Mouse (Mus musculus) liver, postnatal 0 days (tissue): ENCODE data around the gene Prss8. TPM values are rescaled to one million over a fixed set of nuclear protein-coding genes. Genes with fewer than 3 reads are reported as not detected.
"Not testable (repeated sequence)": the region's sequence is repeated elsewhere in the genome, so short reads cannot be mapped to it uniquely, and the experiment has no call there.

Source experiments
- ATAC-seq: fragments of 200-750 bp; cut with Nextera tagmentation; 2 replicates; pipeline ENCODE4 v1.8.0; 2017; ENCODE audit warnings: mild to moderate bottlenecking, moderate library complexity
- DNase-seq: peaks from one replicate; pipeline ENCODE4 v3.0.0-alpha.2; 2016
- H3K27ac ChIP-seq: fragments of 300-500 bp; sonication (generic); 2 replicates; pipeline ENCODE4 v1.5.1; 2014; ENCODE audit warnings: antibody characterized with exemption, moderate library complexity, mild to moderate bottlenecking, low read depth
- H3K27me3 ChIP-seq: fragments of 300-500 bp; sonication (generic); 2 replicates; pipeline ENCODE4 v1.6.1; 2014; ENCODE audit warnings: low read length, control low read depth, mixed read lengths; ENCODE audit not compliant: insufficient read depth
- H3K36me3 ChIP-seq: fragments of 300-500 bp; sonication (generic); replicated peaks from 2 replicates; pipeline ENCODE4 v1.6.1; 2014; ENCODE audit warnings: mild to moderate bottlenecking, control low read depth, low read length, moderate library complexity, mixed read lengths; ENCODE audit not compliant: insufficient read depth
- H3K4me1 ChIP-seq: fragments of 300-500 bp; sonication (generic); 2 replicates; pipeline ENCODE4 v1.6.1; 2014; ENCODE audit warnings: antibody characterized with exemption, mild to moderate bottlenecking, control low read depth; ENCODE audit not compliant: insufficient read depth
- H3K4me2 ChIP-seq: fragments of 300-500 bp; sonication (generic); 2 replicates; pipeline ENCODE4 v1.6.1; 2014; ENCODE audit warnings: low read depth, mild to moderate bottlenecking, low read length, moderate library complexity, mixed read lengths
- H3K4me3 ChIP-seq: fragments of 300-500 bp; sonication (generic); 2 replicates; pipeline ENCODE4 v1.5.1; 2014; ENCODE audit warnings: low read depth, low read length
- H3K9ac ChIP-seq: fragments of 300-500 bp; sonication (generic); replicated peaks from 2 replicates; pipeline ENCODE4 v1.6.1; 2014; ENCODE audit warnings: mild to moderate bottlenecking, moderate library complexity
- H3K9me3 ChIP-seq: fragments of 300-500 bp; sonication (generic); 2 replicates; pipeline ENCODE4 v1.6.1; 2016; ENCODE audit warnings: mild to moderate bottlenecking, control low read depth, low read length, mixed read lengths
- CTCF ChIP-seq: sonication (generic); IDR thresholded peaks from 2 replicates; pipeline ENCODE4 v1.5.1; 2016; ENCODE audit warnings: antibody characterized with exemption, low read depth
- EP300 ChIP-seq: IDR thresholded peaks from 2 replicates; pipeline ENCODE4 v1.6.1; 2016; ENCODE audit warnings: antibody characterized with exemption, low read depth, mild to moderate bottlenecking
- WGBS: fragments of 180-500 bp; shearing (Covaris S2); extraction: QIAGEN DNeasy Blood & Tissue Kit; methylation state at CpG from one replicate; pipeline ENCODE4 v1.1.7; 2014; ENCODE audit not compliant: insufficient replicate concordance; 5-methylcytosine and 5-hydroxymethylcytosine counted together
- polyA plus RNA-seq: library from polyadenylated mRNA; unstranded; fragments of >200 nt; fragmentation: Nextera tagmentation; extraction: Ambion mirVana; gene quantifications from 2 replicates; pipeline ENCODE4 v1.2.1, GENCODE M21; 2015

Prss8 gene
- polyA plus RNA-seq, 1 experiment from 2014 or later = 13.7 TPM

DNA sequence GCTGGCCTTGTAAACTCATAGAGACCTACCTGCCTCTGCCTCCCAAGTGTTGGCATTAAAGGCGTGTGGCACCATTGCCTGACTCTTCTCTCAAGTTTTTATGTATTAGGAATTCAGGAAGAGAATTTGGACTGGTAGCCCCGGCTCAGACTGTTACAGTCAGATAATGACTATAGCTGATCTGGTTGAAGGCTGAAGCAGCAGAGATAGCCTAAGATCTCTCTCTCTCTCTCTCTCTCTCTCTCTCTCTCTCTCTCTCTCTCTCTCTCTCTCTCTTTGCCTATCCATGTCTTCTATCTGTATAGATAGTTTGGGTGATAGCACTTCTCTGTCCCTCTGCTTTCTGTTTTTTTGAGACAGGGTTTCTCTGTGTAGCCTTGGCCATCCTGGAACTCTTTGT is 28.1 kb downstream of the Prss8 start:
- WGBS = 55% methylated on average over 2 of the region's 2 CpGs
- Histone ChIP-seq H3K4me3 (no peak overlapping the region), H3K9me3 (no peaks in the 10 kb centered on the region), H3K9ac (no peak overlapping the region), H3K36me3 (peaks cover 15% of the 10 kb centered on the region), H3K4me2 (no peak overlapping the region), H3K27ac (no peak overlapping the region), H3K4me1 (peaks cover 32% of the 10 kb centered on the region), H3K27me3 (no peaks in the 10 kb centered on the region)
- TF ChIP-seq EP300 (no peak), CTCF (no peak)
- ATAC-seq = no peak
- no peak for DNase-seq

DNA sequence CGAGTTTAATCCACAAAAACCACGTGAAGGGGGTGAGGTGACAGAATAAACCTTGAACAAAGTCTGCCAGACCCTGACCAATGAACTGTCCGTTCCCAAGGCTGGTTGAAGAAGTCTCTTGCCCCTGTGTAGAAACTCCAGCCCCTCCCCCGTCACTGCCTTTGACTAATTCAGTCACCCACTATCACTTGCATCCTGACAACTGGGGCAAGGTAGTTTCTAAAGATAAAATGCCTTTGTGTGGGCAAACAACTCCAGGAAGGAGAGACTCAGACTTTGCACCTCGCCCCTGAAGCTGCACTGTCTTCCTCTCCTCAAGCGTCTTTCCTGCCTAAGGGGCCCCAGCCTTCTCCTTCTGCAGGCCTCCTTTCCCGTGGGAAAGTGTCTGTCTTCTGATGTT is 29.9 kb downstream of the Prss8 start:
- no peak for ATAC-seq
- no peaks in the 10 kb centered on the region for H3K27me3 ChIP-seq
- no peak for DNase-seq
- no peak for TF ChIP-seq CTCF
- TF ChIP-seq EP300 = no peak
- H3K36me3 ChIP-seq = no peaks in the 10 kb centered on the region; the same call in 1 of the 2 replicates
- H3K4me3 ChIP-seq = no peak overlapping the region
- H3K4me1 ChIP-seq = peaks cover 36% of the 10 kb centered on the region
- H3K9me3 ChIP-seq = no peaks in the 10 kb centered on the region
- H3K27ac ChIP-seq = no peak overlapping the region
- WGBS = 21% methylated on average over 7 of the region's 7 CpGs
- H3K9ac ChIP-seq = no peak overlapping the region
- no peak overlapping the region; the same call in 1 of the 2 replicates for H3K4me2 ChIP-seq

DNA sequence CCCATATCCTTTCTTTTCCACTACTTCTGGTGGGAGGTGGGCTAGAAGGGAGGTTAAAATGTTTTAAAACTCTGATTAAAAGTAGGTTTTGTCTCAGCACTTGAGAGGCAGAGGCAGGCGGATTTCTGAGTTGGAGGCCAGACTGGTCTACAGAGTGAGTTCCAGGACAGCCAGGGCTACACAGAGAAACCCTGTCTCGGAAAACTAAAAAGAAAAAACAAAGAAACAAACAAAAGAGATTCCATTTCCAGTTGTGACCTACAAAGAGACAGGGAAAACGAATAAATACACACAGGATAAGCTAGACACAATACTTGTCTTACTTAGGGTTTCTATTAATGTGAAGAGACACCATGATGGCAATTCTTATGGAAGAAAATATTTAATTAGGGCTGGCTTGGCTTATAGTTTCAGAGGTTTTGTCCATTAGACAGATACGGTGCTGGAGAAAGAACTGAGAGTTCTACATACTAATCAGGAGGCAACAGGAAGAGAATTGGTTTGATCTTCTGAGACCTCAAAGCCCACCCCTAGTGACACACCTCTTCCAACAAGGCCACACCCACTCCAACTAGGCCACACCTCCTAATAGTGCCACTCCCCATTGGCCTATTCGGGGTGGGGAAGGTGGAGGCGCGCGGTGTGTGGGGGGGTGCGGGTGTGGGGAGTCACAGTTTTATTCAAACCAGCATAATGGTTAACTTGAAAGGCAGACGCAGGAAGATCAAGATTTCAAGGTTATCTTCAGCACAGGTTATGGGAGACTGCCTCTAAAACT is 31.5 kb downstream of the Prss8 start:
- H3K36me3 ChIP-seq = no peaks in the 10 kb centered on the region
- ATAC-seq = no peak
- peaks cover 29% of the 10 kb centered on the region for H3K4me1 ChIP-seq
- H3K9ac ChIP-seq = no peak overlapping the region
- H3K9me3 ChIP-seq = no peaks in the 10 kb centered on the region
- H3K4me2 ChIP-seq = peak overlapping the region; percentile 22; the same call in 1 of the 2 replicates
- 35% methylated on average over 10 of the region's 10 CpGs for WGBS
- H3K27me3 ChIP-seq = no peaks in the 10 kb centered on the region
- peak; percentile 49 for DNase-seq
- H3K4me3 ChIP-seq = no peak overlapping the region
- TF ChIP-seq CTCF (no peak), EP300 (no peak)
- H3K27ac ChIP-seq = peak overlapping the region; percentile 37; the same call in 1 of the 2 replicates

DNA sequence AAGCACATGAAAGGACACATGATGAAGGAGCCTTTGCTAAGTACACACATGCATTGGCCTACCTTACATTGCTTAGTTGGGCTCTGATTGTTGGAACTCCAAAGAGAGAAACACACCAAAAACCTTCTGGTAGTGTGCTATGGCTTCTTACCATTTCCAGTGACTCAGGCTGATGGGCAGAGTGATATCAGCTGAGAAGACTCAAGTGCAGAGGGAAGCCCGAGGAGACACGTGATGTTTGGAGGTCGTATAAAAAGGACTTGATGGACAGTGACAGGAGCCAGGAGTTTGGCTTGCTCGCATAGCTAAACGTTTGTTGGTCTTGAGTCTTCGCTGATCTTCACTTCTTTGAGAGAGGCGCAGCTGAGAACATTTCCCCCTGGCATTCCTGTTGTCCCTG is 32.4 kb downstream of the Prss8 start:
- Histone ChIP-seq H3K9ac (no peak overlapping the region), H3K4me3 (no peak overlapping the region), H3K9me3 (no peaks in the 10 kb centered on the region), H3K36me3 (peaks cover 3% of the 10 kb centered on the region; the same call in 1 of the 2 replicates), H3K4me1 (peaks cover 29% of the 10 kb centered on the region), H3K27ac (no peak overlapping the region), H3K4me2 (no peak overlapping the region), H3K27me3 (no peaks in the 10 kb centered on the region)
- 82% methylated on average over 7 of the region's 7 CpGs for WGBS
- DNase-seq (no peak), ATAC-seq (no peak)
- no peak for TF ChIP-seq EP300

DNA sequence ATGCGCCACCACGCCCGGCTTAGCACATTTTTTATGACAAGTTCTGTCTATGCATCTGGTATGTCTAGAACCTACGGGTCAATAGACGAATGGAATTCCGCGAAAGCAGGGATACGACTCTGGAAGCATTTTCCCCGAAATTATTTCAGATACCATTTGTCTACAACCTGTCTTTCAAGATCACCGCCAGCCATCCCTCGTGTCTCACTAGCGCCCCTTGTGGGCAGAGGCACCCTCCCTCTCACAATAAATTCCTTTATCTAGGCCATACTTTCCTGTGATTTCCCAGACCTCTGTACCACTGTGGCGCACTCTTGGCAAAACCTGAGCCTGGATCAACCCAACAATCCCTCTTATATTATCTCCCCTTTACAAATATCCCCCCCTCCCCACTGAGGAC is 33.5 kb downstream of the Prss8 start:
- peak; percentile 80 for DNase-seq
- 57% methylated on average over 13 of the region's 13 CpGs for whole genome bisulfite sequencing
- Histone ChIP-seq H3K9ac (no peak overlapping the region), H3K9me3 (no peaks in the 10 kb centered on the region), H3K4me1 (peaks cover 29% of the 10 kb centered on the region), H3K4me2 (0 out of 2 replicates have a peak overlapping the region, but pooled peaks have one; percentile 90), H3K27me3 (no peaks in the 10 kb centered on the region), H3K4me3 (no peak overlapping the region), H3K27ac (no peak overlapping the region), H3K36me3 (peaks cover 4% of the 10 kb centered on the region; the same call in 1 of the 2 replicates)
- no peak for ATAC-seq
- TF ChIP-seq CTCF (peak; percentile 88), EP300 (no peak)

DNA sequence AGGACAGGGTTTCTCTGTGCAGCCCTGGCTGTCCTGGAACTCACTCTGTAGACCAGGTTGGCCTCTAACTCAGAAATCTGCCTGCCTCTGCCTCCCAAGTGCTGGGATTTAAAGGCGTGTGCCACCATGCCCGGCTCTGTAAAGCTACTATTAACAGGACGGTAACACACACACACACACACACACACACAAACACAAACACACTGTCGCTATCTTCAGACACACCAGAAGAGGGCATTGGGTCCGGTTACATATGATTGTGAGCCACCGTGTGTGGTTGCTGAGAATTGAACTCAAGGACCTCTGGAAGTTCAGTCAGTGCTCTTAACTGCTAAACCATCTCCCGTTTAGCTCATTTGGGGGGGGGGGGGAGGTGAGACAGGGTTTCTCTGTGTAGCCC is 34.0 kb downstream of the Prss8 start:
- not testable (repeated sequence) for ATAC-seq, H3K27me3 ChIP-seq, DNase-seq, H3K9ac ChIP-seq, H3K9me3 ChIP-seq, H3K36me3 ChIP-seq
- WGBS = 58% methylated on average over 7 of the region's 7 CpGs
- peak overlapping the region; percentile 90 for H3K4me2 ChIP-seq
- H3K4me1 ChIP-seq = peaks cover 29% of the 10 kb centered on the region
- 0 out of 2 replicates have a peak overlapping the region, but pooled peaks have one; percentile 24 for H3K27ac ChIP-seq
- peak overlapping the region; percentile 64 for H3K4me3 ChIP-seq
